Mouse (Mus musculus) forebrain, embryonic 10.5 days (tissue): ENCODE data around the gene Rbm14. TPM values are rescaled to one million over a fixed set of nuclear protein-coding genes. Genes with fewer than 3 reads are reported as not detected.

Experiments used
- DNase-seq: peaks from one replicate; pipeline ENCODE4 v3.0.0-alpha.2; 2017; ENCODE audit warnings: low spot score; ENCODE audit errors: extremely low spot score
- H3K27ac ChIP-seq: fragments of 300-500 bp; sonication (generic); 2 replicates; pipeline ENCODE4 v1.5.1; 2016; ENCODE audit warnings: mild to moderate bottlenecking
- H3K27me3 ChIP-seq: fragments of 300-500 bp; sonication (generic); 2 replicates; pipeline ENCODE4 v1.6.1; 2016; ENCODE audit warnings: mild to moderate bottlenecking; ENCODE audit not compliant: poor library complexity, severe bottlenecking
- H3K36me3 ChIP-seq: fragments of 300-500 bp; sonication (generic); replicated peaks from 2 replicates; pipeline ENCODE4 v1.6.1; 2016; ENCODE audit warnings: mild to moderate bottlenecking, moderate library complexity
- H3K4me1 ChIP-seq: fragments of 300-500 bp; sonication (generic); 2 replicates; pipeline ENCODE4 v1.6.1; 2016
- H3K4me3 ChIP-seq: fragments of 300-500 bp; sonication (generic); 2 replicates; pipeline ENCODE4 v1.5.1; 2016; ENCODE audit warnings: mild to moderate bottlenecking, moderate library complexity
- H3K9me3 ChIP-seq: fragments of 300-500 bp; sonication (generic); 2 replicates; pipeline ENCODE4 v1.6.1; 2016; ENCODE audit warnings: mild to moderate bottlenecking, moderate library complexity
- WGBS: fragments of 180-500 bp; shearing (Covaris S2); methylation state at CpG from one replicate; pipeline ENCODE4 v1.1.7; 2016; 5-methylcytosine and 5-hydroxymethylcytosine counted together
- polyA plus RNA-seq: library from polyadenylated mRNA; unstranded; fragments of >200 nt; fragmentation: Nextera tagmentation; extraction: Ambion mirVana; gene quantifications from 2 replicates; pipeline ENCODE4 v1.2.1, GENCODE M21; 2016

Gene Rbm14
- polyA plus RNA-seq, 1 experiment from 2014 or later: 137 TPM

GRCm38 (mm10) chr19:4810309-4810708 lies 1.1 kb downstream of the Rbm14 start:
- 0% methylated on average over 14 of the region's 14 CpGs for WGBS

GRCm38 (mm10) chr19:4803283-4803682 lies 8.2 kb downstream of the Rbm14 start:
- Histone ChIP-seq H3K27ac (no peak overlapping the region), H3K27me3 (no peaks in the 10 kb centered on the region), H3K4me1 (peaks cover 4% of the 10 kb centered on the region), H3K4me3 (no peak overlapping the region), H3K36me3 (peaks cover 90% of the 10 kb centered on the region), H3K9me3 (no peaks in the 10 kb centered on the region)
- DNase-seq: no peak
- whole genome bisulfite sequencing: 90% methylated on average over 10 of the region's 10 CpGs

More at GRCm38 (mm10) chr19:4810309-4810708, 1.1 kb downstream of the Rbm14 start:
- H3K9me3 ChIP-seq: peaks cover under 1% of the 10 kb centered on the region; the same call in 1 of the 2 replicates
- peak overlapping the region; percentile 95 for H3K27ac ChIP-seq
- peak overlapping the region; percentile 76 for H3K4me3 ChIP-seq
- H3K27me3 ChIP-seq: no peaks in the 10 kb centered on the region
- DNase-seq: no peak
- peaks cover 24% of the 10 kb centered on the region for H3K36me3 ChIP-seq
- H3K4me1 ChIP-seq: peaks cover 27% of the 10 kb centered on the region

GRCm38 (mm10) chr19:4802691-4803091 lies 8.7 kb downstream of the Rbm14 start:
- H3K36me3 ChIP-seq: peaks cover 92% of the 10 kb centered on the region

GRCm38 (mm10) chr19:4799083-4799482 lies 12.4 kb downstream of the Rbm14 start:
- no peaks in the 10 kb centered on the region for H3K9me3 ChIP-seq
- no peak for DNase-seq
- peaks cover 80% of the 10 kb centered on the region for H3K36me3 ChIP-seq
- peaks cover 12% of the 10 kb centered on the region for H3K4me1 ChIP-seq
- no peak overlapping the region for H3K4me3 ChIP-seq
- WGBS: 92% methylated on average over 5 of the region's 5 CpGs
- H3K27ac ChIP-seq: no peak overlapping the region
- H3K27me3 ChIP-seq: no peaks in the 10 kb centered on the region

More at GRCm38 (mm10) chr19:4802691-4803091, 8.7 kb downstream of the Rbm14 start:
- no peak overlapping the region for H3K4me3 ChIP-seq
- DNase-seq: no peak
- H3K4me1 ChIP-seq: no peaks in the 10 kb centered on the region
- H3K27me3 ChIP-seq: no peaks in the 10 kb centered on the region
- 96% methylated on average over 7 of the region's 7 CpGs for WGBS
- no peaks in the 10 kb centered on the region for H3K9me3 ChIP-seq
- no peak overlapping the region for H3K27ac ChIP-seq

DNA sequence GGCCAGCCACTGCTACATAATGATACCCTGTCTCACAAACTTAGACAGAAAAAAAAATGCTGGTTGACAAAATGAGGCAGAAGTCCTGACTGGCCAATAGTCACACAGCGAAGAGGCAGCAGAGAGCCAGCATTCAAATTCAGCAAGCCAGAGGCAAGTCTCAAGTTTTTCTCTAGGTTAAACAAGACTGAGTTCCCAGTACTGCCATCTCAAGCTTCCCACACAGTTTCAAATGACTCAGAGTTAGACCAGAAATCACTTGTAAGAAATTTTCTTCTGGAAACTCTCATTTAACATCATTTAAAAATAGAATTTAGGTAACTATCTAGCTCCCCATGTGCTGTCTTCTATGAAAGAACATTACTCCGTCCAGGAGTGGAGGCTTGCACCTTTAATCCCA lies 13.6 kb downstream of the Rbm14 start:
- DNase-seq: no peak
- 97% methylated on average over 2 of the region's 2 CpGs for WGBS
- Histone ChIP-seq H3K36me3 (peaks cover 67% of the 10 kb centered on the region), H3K27me3 (no peaks in the 10 kb centered on the region), H3K4me3 (no peak overlapping the region), H3K4me1 (peaks cover 14% of the 10 kb centered on the region), H3K27ac (no peak overlapping the region), H3K9me3 (no peaks in the 10 kb centered on the region)

DNA sequence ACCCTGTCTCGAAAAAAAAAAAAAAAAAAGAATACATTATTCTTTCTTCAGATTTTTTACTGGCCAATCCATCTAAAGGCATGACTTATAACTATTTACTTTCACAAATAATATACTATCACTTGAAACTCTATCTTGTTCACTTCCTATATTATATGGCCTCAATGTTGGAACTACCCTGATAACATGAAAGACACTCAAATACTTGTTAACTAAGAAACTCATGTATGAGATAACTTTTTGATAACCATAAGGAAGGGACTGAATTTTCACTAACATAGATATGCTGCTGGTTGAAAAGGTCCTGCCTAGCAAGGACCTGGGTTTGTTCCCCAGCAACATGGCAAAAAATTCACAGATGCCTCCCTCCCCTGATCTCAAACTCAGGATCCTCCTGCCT lies 15.5 kb downstream of the Rbm14 start:
- 81% methylated on average over 1 of the region's 1 CpGs for WGBS
- DNase-seq: no peak
- Histone ChIP-seq H3K36me3 (peaks cover 62% of the 10 kb centered on the region), H3K27me3 (no peaks in the 10 kb centered on the region), H3K4me3 (no peak overlapping the region), H3K4me1 (peaks cover 31% of the 10 kb centered on the region), H3K9me3 (no peaks in the 10 kb centered on the region), H3K27ac (no peak overlapping the region)

GRCm38 (mm10) chr19:4793831-4794422 lies 17.5 kb downstream of the Rbm14 start, which contains the start of gene Rbm4:
Rbm4 (minus strand) TSS chr19:4793901.
- H3K9me3 ChIP-seq: no peaks in the 10 kb centered on the region
- H3K27ac ChIP-seq: peak within 1 kb of the TSS; percentile 88
- peaks cover 62% of the 10 kb centered on the region for H3K36me3 ChIP-seq
- H3K27me3 ChIP-seq: no peaks in the 10 kb centered on the region
- under 1% methylated on average over 31 of the region's 31 CpGs for WGBS
- H3K4me3 ChIP-seq: peak within 1 kb of the TSS; percentile 82
- H3K4me1 ChIP-seq: peaks cover 46% of the 10 kb centered on the region
- DNase-seq: peak; percentile 94

DNA sequence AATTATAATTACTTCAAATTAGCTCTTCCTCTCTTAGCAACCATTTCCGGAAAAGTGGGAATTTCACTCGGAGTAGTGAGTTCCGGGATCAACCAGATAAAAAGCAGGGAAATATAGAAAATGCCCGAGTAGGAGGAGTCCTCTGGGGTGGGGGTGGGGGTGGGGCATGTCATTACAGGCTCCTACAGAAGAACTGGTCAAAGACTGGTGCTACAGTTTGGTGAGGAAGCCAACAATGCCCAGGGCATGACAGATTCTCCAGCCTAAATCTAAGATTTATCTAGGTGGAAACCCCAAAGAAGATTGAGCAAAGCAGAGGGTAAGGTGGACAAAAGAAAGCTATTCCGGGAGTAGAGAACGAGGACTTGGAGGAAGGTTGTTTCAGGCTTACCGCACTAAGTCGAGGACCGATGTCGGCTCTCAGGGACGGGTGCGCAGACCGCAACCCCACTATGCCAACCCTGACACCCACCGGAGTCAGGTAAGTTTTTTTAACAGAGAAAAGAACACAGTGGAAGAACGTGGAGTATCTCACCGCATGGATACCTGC lies 18.1 kb downstream of the Rbm14 start:
- Histone ChIP-seq H3K9me3 (no peaks in the 10 kb centered on the region), H3K4me1 (peaks cover 46% of the 10 kb centered on the region), H3K4me3 (peak overlapping the region; percentile 82), H3K27ac (peak overlapping the region; percentile 88), H3K36me3 (peaks cover 62% of the 10 kb centered on the region), H3K27me3 (no peaks in the 10 kb centered on the region)
- DNase-seq: no peak
- 1% methylated on average over 16 of the region's 16 CpGs for WGBS

- no peak for DNase-seq
- no peaks in the 10 kb centered on the region for H3K27me3 ChIP-seq
- H3K9me3 ChIP-seq: no peaks in the 10 kb centered on the region
- H3K36me3 ChIP-seq: peaks cover 100% of the 10 kb centered on the region
- no peak overlapping the region for H3K27ac ChIP-seq
- 94% methylated on average over 2 of the region's 2 CpGs for WGBS
- H3K4me1 ChIP-seq: peaks cover 24% of the 10 kb centered on the region
- no peak overlapping the region for H3K4me3 ChIP-seq
These were observed 25.1 kb downstream of the Rbm14 start for GRCm38 (mm10) chr19:4786313-4786712.

- DNase-seq: no peak
- Histone ChIP-seq H3K9me3 (no peaks in the 10 kb centered on the region), H3K27ac (no peak overlapping the region), H3K36me3 (peaks cover 100% of the 10 kb centered on the region), H3K4me3 (no peak overlapping the region), H3K27me3 (no peaks in the 10 kb centered on the region), H3K4me1 (peaks cover 13% of the 10 kb centered on the region)
- WGBS: 88% methylated on average over 7 of the region's 7 CpGs
These were observed 26.2 kb downstream of the Rbm14 start for GRCm38 (mm10) chr19:4785206-4785605.

- H3K36me3 ChIP-seq: peaks cover 100% of the 10 kb centered on the region
- no peak overlapping the region for H3K4me3 ChIP-seq
- peaks cover 6% of the 10 kb centered on the region; the same call in 1 of the 2 replicates for H3K4me1 ChIP-seq
- 93% methylated on average over 2 of the region's 2 CpGs for WGBS
- no peaks in the 10 kb centered on the region for H3K9me3 ChIP-seq
- H3K27ac ChIP-seq: no peak overlapping the region
- no peaks in the 10 kb centered on the region for H3K27me3 ChIP-seq
- DNase-seq: no peak
These were observed 28.5 kb downstream of the Rbm14 start for GRCm38 (mm10) chr19:4782891-4783290.

DNA sequence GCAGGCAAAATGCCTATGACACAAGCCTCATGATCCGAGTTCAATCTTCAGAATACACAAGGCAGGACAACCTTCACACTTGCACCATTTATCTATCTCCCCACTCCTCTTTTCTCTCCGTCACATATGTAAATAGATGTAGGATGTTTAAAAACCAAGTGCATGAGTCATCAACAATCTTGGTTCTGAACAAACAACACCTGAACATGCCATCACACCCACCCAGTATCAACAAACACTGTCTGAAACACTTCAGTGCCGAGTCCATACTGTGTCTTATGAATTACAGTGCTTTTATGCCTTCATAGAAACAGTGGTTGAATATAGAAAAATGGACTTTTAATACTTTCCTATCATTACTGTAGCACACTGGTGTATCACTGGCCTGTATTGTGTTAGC lies 38.6 kb downstream of the Rbm14 start:
- Histone ChIP-seq H3K27ac (no peak overlapping the region), H3K9me3 (no peaks in the 10 kb centered on the region), H3K4me3 (no peak overlapping the region), H3K4me1 (no peaks in the 10 kb centered on the region), H3K27me3 (no peaks in the 10 kb centered on the region), H3K36me3 (peaks cover 100% of the 10 kb centered on the region)
- WGBS: 87% methylated on average over 3 of the region's 3 CpGs
- DNase-seq: no peak

GRCm38 (mm10) chr19:4767507-4768148 lies 43.8 kb downstream of the Rbm14 start:
- WGBS: 92% methylated on average over 8 of the region's 12 CpGs
- Histone ChIP-seq H3K36me3 (peaks cover 98% of the 10 kb centered on the region), H3K27ac (no peak overlapping the region), H3K4me3 (no peak overlapping the region), H3K9me3 (no peaks in the 10 kb centered on the region), H3K27me3 (no peaks in the 10 kb centered on the region), H3K4me1 (no peaks in the 10 kb centered on the region)
- DNase-seq: no peak
